Mouse (Mus musculus): ENCODE data around the gene Rela. TPM values are rescaled to one million over a fixed set of nuclear protein-coding genes. Genes with fewer than 3 reads are reported as not detected.

The Rela gene
- polyA plus RNA-seq (2014; fragmentation: Nextera tagmentation; extraction: Ambion mirVana), result 24.6 and 29.9 TPM in 2 replicates

DNA sequence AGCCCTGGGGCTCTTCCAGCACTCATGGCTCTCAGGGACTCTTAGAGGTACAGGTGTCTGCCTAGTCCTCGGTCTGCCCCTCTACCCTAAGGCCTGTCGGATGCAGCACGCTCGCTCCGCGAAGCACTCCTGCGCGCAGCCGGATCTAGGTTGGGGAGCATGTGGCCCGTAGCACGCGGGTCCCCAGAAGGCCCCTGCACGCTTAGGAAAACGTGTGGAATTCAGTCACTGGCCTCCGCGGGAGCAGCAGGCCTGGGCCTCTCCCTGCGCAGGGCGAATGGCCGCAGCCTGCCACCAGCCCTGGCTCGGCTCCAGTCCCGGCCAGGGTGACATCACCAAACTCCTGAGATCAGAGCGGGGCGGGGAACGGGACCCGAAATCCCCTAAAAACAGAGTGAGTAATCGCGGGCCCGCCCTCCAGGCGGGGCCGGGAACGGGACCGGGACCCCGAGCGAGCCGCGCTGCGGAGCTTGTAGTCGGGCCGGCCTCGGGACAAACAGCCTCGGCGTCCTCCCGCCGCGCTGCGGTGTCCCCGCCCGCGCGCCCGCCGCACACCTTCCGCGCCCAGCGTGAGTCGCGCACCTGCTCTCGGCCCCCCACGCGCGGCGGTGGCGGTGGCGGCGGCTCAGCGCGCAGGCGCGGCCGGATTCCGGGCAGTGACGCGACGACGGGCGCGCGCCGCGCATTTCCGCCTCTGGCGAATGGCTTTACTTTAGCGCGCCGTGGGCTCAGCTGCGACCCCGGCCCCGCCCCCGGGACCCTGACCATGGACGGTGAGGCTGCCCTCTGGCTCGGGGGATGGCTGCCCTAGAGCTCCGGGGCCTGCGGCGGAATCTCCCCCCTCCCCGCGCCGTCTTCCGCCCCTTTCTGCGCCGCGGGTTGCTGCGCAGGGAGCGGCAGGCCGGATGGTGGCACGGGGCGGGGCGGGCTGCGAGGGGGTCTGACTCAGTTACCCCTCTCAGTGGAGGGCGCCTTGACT lies at the start of gene Rela:
TSS of gene Rela (plus strand) at position 415 of the 979 bp plus-strand sequence.
- peak; percentile 89 for ATAC-seq (ENCODE audit: low FRiP score)
- Histone ChIP-seq H3K4me1 (ENCODE audit: control insufficient read depth, insufficient read depth, low read length) (peaks cover 14% of the 10 kb centered on the region), H3K27ac (ENCODE audit: low read depth, low read length) (peak within 1 kb of the TSS; percentile 73), H3K9me3 (ENCODE audit: control insufficient read depth, low read length) (no peaks in the 10 kb centered on the region), H3K4me3 (ENCODE audit: low read depth, low read length) (peak within 1 kb of the TSS; percentile 80), H3K4me2 (peak within 1 kb of the TSS; percentile 86), H3K9ac (ENCODE audit: low read length) (peak within 1 kb of the TSS; percentile 87), H3K36me3 (ENCODE audit: control insufficient read depth, insufficient read depth, low read length) (peaks cover 16% of the 10 kb centered on the region), H3K27me3 (ENCODE audit: control insufficient read depth, insufficient read depth, low read length) (no peaks in the 10 kb centered on the region)
- under 1% methylated on average over 91 of the region's 109 CpGs for WGBS
- DNase-seq (ENCODE audit: low spot score, missing footprints), result peak; percentile 98

DNA sequence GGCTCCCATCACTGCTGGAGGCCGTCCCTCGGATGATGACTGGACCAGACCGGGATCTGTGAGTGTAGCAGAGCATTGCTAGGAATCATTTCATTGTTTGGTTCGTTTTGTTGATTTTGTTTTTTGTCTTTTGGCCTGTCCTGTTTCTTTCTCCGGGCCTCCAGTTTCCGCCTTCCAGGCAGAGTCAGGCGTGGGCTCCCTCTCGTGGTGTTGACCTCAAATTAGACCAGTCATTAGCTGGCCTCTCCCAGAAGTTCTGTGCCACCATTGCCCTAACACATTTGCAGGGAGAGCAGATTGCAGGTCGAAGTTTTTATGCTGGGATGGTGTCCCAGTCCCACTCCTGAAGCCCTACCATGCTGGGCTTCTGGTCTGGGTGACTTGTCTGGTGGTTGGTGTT lies 48.1 kb upstream of the Rela start:
- WGBS, result 76% methylated on average over 9 of the region's 9 CpGs
- Histone ChIP-seq H3K36me3 (ENCODE audit: control insufficient read depth, insufficient read depth, low read length) (no peaks in the 10 kb centered on the region), H3K4me2 (no peak overlapping the region), H3K27ac (ENCODE audit: low read depth, low read length) (no peak overlapping the region), H3K9ac (ENCODE audit: low read length) (no peak overlapping the region), H3K27me3 (ENCODE audit: control insufficient read depth, insufficient read depth, low read length) (no peaks in the 10 kb centered on the region), H3K4me3 (ENCODE audit: low read depth, low read length) (no peak overlapping the region), H3K4me1 (ENCODE audit: control insufficient read depth, insufficient read depth, low read length) (no peaks in the 10 kb centered on the region), H3K9me3 (ENCODE audit: control insufficient read depth, low read length) (no peaks in the 10 kb centered on the region)
- ATAC-seq (ENCODE audit: low FRiP score) (no peak), DNase-seq (ENCODE audit: low spot score, missing footprints) (no peak)

DNA sequence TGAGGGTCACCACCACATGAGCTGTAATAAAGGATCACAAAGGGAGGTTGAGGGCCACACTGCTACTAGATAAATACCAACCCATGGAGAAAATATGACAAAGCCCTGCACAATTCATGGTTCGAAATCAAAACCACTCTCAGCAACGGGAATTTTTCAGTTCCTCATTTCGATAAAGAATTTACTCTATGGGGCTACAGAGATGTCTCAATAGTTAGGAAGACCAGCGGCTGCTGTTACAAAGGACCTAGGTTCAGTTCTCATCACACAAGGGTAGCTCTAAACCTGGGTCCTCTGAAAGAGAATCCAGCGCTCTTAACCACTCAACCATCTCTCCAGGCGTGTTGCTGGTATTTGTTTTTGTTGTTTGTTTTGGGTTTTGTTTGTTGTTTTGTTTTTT lies 45.4 kb upstream of the Rela start:
- no peaks in the 10 kb centered on the region for H3K36me3 ChIP-seq (ENCODE audit: control insufficient read depth, insufficient read depth, low read length)
- no peak overlapping the region for H3K4me2 ChIP-seq
- no peaks in the 10 kb centered on the region for H3K4me1 ChIP-seq (ENCODE audit: control insufficient read depth, insufficient read depth, low read length)
- H3K4me3 ChIP-seq (ENCODE audit: low read depth, low read length), result no peak overlapping the region
- H3K27ac ChIP-seq (ENCODE audit: low read depth, low read length), result no peak overlapping the region
- no peak for ATAC-seq (ENCODE audit: low FRiP score)
- no peaks in the 10 kb centered on the region for H3K9me3 ChIP-seq (ENCODE audit: control insufficient read depth, low read length)
- no peaks in the 10 kb centered on the region for H3K27me3 ChIP-seq (ENCODE audit: control insufficient read depth, insufficient read depth, low read length)
- no peak overlapping the region for H3K9ac ChIP-seq (ENCODE audit: low read length)
- DNase-seq (ENCODE audit: low spot score, missing footprints), result no peak
- WGBS, result 93% methylated on average over 6 of the region's 6 CpGs

DNA sequence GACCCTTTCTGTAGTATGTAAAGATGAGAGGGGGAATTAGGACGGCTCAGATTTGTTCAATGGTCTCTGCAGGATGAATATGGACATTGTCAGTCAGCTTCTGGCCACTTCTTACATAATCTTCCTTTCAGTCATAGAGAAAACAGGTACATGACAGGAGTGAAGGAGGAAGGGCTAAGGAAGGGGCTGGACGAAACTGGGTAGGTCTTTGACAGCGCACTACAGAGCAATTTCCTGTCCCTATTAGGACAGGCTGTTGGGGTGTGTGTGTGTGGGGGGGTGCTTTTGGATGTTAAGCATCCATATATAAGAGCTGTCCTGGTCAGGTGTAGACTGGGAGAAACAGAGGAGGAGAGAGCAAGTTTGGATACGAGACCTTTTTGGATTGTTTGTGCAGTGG lies 38.1 kb upstream of the Rela start:
- H3K27me3 ChIP-seq (ENCODE audit: control insufficient read depth, insufficient read depth, low read length), result no peaks in the 10 kb centered on the region
- H3K9ac ChIP-seq (ENCODE audit: low read length), result no peak overlapping the region
- DNase-seq (ENCODE audit: low spot score, missing footprints) (no peak), ATAC-seq (ENCODE audit: low FRiP score) (no peak)
- 78% methylated on average over 4 of the region's 4 CpGs for WGBS
- peaks cover 13% of the 10 kb centered on the region; the same call in 1 of the 2 replicates for H3K36me3 ChIP-seq (ENCODE audit: control insufficient read depth, insufficient read depth, low read length)
- no peak overlapping the region for H3K27ac ChIP-seq (ENCODE audit: low read depth, low read length)
- H3K4me1 ChIP-seq (ENCODE audit: control insufficient read depth, insufficient read depth, low read length), result peaks cover 9% of the 10 kb centered on the region
- H3K9me3 ChIP-seq (ENCODE audit: control insufficient read depth, low read length), result no peaks in the 10 kb centered on the region
- no peak overlapping the region for H3K4me3 ChIP-seq (ENCODE audit: low read depth, low read length)
- no peak overlapping the region for H3K4me2 ChIP-seq

DNA sequence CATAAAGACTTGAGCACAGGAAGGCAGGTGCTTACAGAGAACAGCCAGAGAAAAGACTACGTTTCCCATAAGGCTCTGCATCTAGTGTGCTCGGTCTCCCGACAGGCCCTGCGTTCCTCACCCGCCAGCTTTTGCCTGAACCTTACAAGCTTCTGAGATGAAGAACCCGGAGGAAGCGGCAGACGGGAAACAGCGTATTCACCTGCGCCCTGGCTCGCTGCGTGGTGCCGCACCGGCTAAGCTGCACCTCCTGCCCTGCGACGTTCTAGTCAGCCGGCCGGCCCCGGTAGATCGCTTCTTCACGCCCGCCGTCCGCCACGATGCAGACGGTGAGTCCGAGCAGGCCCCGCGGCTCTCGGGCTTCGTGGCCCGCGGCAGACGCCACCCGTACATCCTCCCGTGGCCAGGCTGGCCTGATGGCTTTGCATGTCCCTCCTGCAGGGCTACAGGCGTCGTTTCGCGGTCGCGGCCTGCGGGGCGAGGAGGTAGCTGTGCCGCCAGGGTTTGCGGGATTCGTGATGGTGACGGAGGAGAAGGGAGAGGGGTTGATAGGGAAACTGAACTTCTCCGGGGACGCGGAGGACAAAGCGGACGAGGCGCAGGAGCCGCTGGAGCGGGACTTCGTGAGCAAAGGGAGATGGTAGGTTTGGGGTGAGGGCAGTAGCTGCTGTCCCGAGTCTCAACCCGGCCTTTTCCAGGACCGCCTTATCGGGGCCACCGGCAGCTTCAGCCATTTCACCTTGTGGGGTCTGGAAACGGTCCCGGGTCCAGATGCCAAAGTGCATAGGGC lies 35.3 kb upstream of the Rela start, which contains the start of gene Rnaseh2c:
TSS of gene Rnaseh2c (plus strand) at position 122 of the 790 bp plus-strand sequence.
- peak; percentile 96 for DNase-seq (ENCODE audit: low spot score, missing footprints)
- Histone ChIP-seq H3K4me2 (peak within 1 kb of the TSS; percentile 94), H3K9me3 (ENCODE audit: control insufficient read depth, low read length) (no peaks in the 10 kb centered on the region), H3K36me3 (ENCODE audit: control insufficient read depth, insufficient read depth, low read length) (peaks cover 37% of the 10 kb centered on the region), H3K4me1 (ENCODE audit: control insufficient read depth, insufficient read depth, low read length) (peaks cover 9% of the 10 kb centered on the region), H3K27ac (ENCODE audit: low read depth, low read length) (peak within 1 kb of the TSS; percentile 71), H3K9ac (ENCODE audit: low read length) (peak within 1 kb of the TSS; percentile 95), H3K27me3 (ENCODE audit: control insufficient read depth, insufficient read depth, low read length) (no peaks in the 10 kb centered on the region), H3K4me3 (ENCODE audit: low read depth, low read length) (peak within 1 kb of the TSS; percentile 95)
- under 1% methylated on average over 64 of the region's 64 CpGs for WGBS
- peak; percentile 89 for ATAC-seq (ENCODE audit: low FRiP score)

DNA sequence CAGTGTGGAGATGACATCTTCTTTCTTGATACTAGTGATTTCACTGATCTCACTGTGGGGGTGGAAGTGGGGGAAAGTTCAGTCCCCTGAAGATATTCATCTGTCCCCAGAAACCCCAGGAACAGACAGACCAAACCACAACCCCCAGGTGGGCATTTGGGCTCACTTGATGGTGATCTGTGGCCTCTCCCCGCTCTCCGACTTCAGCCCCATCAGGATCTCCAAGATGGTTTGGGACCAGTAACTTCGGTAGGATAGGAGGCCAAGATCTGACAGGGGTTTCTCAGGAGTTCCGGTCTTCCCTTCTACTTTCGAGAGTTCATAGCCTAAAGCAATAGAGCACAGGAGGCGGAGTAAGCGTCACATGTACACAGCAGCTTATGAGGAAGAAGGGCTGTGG lies 33.6 kb upstream of the Rela start:
- Histone ChIP-seq H3K4me3 (ENCODE audit: low read depth, low read length) (no peak overlapping the region), H3K4me1 (ENCODE audit: control insufficient read depth, insufficient read depth, low read length) (peaks cover 11% of the 10 kb centered on the region), H3K4me2 (no peak overlapping the region), H3K9me3 (ENCODE audit: control insufficient read depth, low read length) (no peaks in the 10 kb centered on the region), H3K27ac (ENCODE audit: low read depth, low read length) (no peak overlapping the region), H3K9ac (ENCODE audit: low read length) (no peak overlapping the region; the same call in 1 of the 2 replicates), H3K27me3 (ENCODE audit: control insufficient read depth, insufficient read depth, low read length) (no peaks in the 10 kb centered on the region), H3K36me3 (ENCODE audit: control insufficient read depth, insufficient read depth, low read length) (peaks cover 50% of the 10 kb centered on the region)
- WGBS, result 92% methylated on average over 7 of the region's 7 CpGs
- DNase-seq (ENCODE audit: low spot score, missing footprints), result no peak
- ATAC-seq (ENCODE audit: low FRiP score), result no peak

DNA sequence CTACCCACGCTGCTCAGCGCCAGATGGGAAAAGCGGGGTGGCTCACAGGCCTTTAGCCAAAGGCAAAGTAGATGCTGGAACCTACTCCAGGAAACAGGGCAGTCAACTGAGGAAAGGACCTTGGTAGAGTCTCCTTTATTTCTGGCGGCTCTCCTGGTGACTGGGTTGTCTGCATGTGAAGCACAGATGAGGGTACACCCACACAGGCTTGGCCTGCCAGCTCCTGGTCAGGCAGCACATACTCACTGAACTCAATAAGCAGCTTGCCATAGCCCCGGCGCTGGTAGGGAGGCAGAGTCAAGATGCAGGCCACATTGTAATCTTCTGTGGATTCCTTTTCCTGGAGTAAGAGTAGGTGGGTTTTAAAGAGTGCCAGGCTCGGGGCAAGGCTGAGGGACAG lies 32.2 kb upstream of the Rela start:
- Histone ChIP-seq H3K4me1 (ENCODE audit: control insufficient read depth, insufficient read depth, low read length) (peaks cover 18% of the 10 kb centered on the region), H3K36me3 (ENCODE audit: control insufficient read depth, insufficient read depth, low read length) (peaks cover 50% of the 10 kb centered on the region), H3K9ac (ENCODE audit: low read length) (no peak overlapping the region), H3K4me2 (no peak overlapping the region), H3K27ac (ENCODE audit: low read depth, low read length) (no peak overlapping the region), H3K9me3 (ENCODE audit: control insufficient read depth, low read length) (no peaks in the 10 kb centered on the region), H3K4me3 (ENCODE audit: low read depth, low read length) (no peak overlapping the region), H3K27me3 (ENCODE audit: control insufficient read depth, insufficient read depth, low read length) (no peaks in the 10 kb centered on the region)
- ATAC-seq (ENCODE audit: low FRiP score) (no peak), DNase-seq (ENCODE audit: low spot score, missing footprints) (no peak)
- 95% methylated on average over 7 of the region's 7 CpGs for WGBS

DNA sequence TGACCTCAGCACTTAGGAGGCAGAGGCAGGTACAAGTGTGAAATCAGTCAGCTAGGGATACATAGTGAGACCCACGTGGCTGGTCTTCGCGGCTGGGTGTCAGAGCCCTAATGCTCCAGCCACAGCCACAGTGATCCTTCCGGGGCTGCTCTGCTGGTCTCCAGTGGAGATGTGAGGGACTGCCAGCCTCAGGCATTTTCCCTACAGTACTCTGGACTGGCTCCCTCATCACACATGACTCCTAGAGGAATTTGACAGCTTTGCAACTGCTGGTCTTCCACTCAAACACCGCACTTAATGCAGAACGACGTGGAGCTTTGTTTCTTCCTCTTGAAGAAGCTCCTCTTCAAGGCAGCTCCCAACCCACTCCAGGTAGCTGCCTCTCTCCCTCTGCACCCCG lies 31.1 kb upstream of the Rela start:
- Histone ChIP-seq H3K27ac (ENCODE audit: low read depth, low read length) (no peak overlapping the region), H3K4me2 (no peak overlapping the region), H3K27me3 (ENCODE audit: control insufficient read depth, insufficient read depth, low read length) (no peaks in the 10 kb centered on the region), H3K9me3 (ENCODE audit: control insufficient read depth, low read length) (no peaks in the 10 kb centered on the region), H3K36me3 (ENCODE audit: control insufficient read depth, insufficient read depth, low read length) (peaks cover 50% of the 10 kb centered on the region), H3K4me3 (ENCODE audit: low read depth, low read length) (no peak overlapping the region), H3K4me1 (ENCODE audit: control insufficient read depth, insufficient read depth, low read length) (peaks cover 24% of the 10 kb centered on the region), H3K9ac (ENCODE audit: low read length) (no peak overlapping the region)
- DNase-seq (ENCODE audit: low spot score, missing footprints) (no peak), ATAC-seq (ENCODE audit: low FRiP score) (no peak)
- 88% methylated on average over 8 of the region's 8 CpGs for WGBS

Data from midbrain, embryonic 11.5 days (tissue).